Mouse (Mus musculus) retina, postnatal 1 day (tissue): ENCODE measurements at regions not wholly inside any gene's neighbourhood (a gene's known extent, or its start where the extent isn't known, plus 50 kb on each side); places are given as distances from the start of the nearest gene placed in this dataset.

ENCODE experiments used
- DNase-seq: peaks from one replicate; pipeline ENCODE4 v3.0.0-alpha.2; 2012

DNA sequence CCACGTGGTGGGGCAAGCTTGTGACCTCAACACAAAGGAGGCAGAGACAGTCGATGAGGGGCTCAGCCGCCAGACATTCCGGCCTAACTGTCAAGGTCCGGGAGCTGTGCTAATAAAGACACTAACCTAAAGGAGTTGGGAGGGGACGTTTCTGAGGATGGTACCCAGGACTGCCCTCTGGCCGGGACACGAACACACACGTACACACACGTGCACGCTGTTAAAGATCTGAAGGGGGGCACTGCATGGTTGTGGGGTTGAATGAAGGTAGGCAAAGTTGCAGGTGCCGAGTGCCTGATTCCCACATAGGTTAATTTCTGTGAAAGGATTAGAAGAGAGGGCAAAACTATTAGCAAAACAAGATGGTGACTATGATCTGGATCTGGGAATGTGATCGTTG, 65.4 kb upstream of the Mitf start:
- DNase-seq, result peak; percentile 50

DNA sequence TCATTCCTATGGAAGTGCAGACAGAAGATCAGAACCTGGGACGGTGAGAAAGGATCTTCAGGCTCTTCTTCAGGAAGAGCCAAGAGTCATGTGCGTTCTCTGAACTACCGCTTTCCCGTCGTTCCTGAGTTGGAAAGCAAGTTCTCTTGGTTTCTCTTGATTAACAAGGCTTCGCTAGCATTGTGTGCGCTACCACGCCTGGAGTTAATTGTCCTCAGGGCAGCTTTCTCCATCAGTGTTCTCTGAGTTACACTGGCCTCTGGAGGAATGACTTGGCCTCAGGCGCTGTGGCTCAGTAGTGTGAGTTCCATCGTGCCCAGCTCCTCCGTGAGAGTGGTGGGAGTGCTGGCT, 66.0 kb upstream of the Mitf start:
- DNase-seq, result no peak

DNA sequence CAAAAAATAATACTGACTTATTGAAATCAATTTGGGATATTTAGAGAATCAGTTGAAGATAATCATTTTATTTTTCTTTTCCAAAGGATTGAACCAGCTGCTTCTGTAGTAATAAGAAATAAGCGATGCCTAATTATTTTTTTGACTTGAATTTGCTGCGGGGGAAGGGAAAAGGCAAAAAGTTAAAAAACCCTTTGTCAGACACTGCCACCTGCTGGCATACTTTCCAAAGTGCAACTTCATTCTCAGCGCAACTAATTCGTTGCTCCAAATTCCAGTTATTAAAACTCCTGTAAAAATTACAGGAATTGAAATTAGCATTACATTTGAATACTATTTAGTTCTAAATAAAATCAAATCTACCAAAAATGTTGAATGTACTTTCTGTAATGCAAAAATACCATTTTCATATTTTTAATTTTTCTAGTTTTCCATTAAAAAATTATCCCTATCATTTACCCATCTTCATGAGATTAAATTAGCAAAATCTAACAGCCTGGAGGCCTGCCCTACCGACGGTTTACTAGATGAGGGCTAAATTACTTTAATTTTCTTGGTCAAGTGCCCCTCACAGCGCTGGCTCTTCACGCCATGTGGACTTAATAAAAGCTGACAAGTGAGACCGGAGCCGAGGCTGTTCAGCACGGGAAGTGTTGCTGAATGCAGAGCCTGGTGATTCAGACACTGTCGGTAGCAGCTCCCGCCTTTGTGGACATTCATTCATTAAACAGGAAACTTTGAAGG, 66.6 kb upstream of the Mitf start:
- peak; percentile 86 for DNase-seq

DNA sequence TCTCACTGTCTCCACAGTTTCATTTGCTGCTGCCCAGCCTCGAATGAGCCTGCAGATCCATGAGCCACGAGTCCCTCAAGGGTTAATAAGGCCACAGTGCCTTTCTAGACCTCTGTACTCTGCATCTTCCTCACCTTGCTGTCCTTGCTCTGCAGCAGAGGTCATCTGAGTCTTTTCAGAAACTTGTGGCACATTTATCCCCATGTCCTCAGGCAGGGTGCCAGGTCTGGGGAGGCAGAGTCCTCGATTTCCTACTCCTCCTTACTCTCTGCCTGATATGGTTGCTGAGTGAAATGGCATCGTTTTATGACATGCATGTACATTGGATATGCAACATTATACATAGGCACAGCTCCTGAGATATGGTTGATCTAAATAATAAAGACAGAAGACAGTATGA, 68.0 kb upstream of the Mitf start:
- no peak for DNase-seq

DNA sequence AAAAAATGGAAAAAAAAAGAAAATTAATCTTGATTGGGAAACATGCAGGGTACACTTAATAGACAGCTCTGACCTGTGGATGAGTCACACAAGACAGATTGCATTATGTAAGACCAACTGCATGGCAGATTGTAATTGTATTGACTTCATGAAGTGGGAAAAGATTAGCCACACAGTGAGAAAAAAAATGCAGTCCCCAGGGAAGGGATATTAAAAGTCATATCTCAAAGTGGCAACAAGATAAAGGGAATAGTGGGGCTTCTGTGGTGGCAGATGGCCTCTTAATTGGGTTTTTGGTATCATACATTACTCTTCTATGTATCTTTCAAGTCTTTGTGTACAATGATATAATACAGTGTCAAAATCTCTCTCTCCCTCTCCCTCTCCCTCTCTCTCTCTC, 76.0 kb upstream of the Mitf start:
- no peak for DNase-seq

DNA sequence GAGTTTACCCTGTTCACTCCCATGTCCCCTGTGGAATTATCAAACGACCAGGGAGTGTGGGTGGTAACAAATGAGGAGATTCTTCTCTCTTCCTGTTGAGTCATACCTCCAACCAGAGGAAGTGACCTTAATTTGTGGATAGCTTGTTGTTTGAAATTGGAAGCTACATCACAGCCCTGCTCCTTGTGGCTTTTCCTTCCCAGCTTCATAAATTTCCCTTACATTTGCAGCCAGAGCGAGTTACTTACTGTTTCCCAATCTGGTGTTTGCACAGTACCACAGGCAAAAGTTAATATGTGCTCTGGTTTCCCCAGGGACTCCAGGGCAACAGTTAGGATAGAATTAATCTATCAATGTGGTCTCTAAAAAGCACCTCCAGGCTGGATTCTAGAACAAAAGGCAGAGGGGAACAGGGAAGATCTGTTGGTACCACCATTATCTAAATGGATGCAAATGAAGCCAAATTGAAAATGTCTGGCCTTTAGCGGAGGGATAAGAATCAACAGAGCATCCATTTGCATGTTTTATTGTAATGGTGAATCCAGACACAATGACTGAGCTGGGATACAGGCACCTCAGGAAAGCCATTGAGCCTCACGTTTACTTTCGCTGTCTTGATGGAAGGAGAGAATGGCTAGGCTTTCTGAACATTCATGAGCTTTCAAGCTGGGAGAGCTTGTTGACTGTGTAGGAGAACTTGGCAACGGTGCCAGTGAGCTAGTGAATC, 88.5 kb upstream of the Mitf start:
- DNase-seq, result no peak

DNA sequence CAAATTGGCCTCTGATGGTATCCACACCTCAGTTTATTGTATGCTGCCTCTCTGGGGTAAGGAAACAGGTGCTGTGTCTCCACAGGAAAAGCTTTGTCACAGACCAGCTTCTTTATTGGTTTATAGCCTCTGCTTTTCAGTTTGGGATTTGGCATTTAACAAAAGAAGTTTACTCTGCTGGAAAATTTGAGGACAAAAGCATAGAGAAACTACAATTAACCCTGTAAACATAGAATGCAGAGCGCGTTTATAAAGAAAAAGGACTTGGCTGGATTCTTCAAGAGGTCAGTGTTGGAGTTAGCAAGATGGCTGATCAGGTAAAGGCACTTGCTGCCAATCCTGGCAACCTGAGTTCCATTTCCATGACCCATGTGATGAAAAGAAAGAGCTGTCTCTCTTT, 90.1 kb upstream of the Frmd4b start:
- peak; percentile 57 for DNase-seq

DNA sequence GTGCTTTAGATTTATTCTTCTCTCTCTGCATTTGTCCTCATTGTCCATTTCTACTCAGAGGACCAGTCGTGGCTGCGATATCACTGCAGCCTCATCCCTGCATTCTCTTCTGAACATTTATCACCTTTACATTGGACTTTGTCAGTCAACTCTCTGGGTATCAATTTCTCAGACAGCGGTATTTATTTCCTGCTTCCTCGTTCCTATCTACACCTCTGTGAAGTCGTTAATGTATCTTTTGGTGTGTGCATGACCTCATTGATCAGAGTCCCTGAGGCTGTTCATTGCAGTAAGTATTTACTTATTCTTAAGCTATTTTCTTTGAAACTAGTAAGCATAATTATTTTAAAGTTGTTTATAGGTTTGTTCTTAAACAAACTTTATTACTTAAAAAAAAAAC, 87.0 kb upstream of the Frmd4b start:
- no peak for DNase-seq

DNA sequence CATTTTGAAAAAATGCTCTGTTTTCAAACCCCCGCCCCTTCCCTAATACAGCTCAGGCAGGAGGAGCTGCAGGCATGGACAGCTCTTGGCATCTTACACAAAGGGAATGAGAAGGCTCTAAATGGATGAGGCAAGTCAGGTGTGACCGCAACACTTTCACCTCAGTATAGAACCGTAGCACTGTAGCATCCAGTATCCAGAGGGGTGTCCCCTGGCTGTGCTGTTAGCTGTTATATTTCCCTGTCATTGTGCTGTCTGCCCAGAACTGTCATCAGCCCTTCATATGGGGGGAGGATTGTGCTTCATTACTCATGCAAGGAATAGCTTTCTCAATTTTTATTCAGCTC, 82.4 kb upstream of the Frmd4b start:
- no peak for DNase-seq

DNA sequence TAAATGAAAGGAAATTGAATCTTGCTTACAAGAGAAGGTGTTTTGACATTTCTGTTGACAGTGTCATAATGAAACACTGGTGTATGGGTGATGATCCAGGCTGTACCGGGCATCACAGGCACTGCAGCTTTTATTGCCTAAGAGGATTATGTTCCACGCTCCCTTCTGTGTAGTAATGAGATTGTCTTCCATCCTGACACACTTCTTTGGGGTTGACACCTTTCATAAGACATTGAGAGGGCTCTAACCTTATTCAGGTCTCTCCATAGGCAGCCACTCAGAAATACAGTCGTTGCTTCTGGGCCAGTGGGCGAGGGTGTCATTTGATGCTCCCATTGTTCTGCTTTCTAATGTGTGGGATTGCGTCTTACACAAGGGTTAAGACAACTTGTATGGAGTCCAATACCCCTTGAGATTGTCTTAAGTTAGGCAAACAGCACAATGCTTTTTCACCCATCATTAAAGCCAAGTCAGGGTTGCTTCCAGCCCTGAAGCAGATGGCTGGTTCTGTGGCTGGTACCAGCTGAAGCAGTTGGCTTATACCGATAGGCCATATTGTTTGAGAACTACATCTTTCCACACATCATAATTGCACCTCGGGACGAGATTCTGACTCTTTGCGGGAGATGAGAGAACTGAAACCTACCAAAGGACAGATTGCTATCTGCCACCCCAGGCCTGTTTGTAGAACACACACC, 81.9 kb upstream of the Frmd4b start:
- peak; percentile 43 for DNase-seq

DNA sequence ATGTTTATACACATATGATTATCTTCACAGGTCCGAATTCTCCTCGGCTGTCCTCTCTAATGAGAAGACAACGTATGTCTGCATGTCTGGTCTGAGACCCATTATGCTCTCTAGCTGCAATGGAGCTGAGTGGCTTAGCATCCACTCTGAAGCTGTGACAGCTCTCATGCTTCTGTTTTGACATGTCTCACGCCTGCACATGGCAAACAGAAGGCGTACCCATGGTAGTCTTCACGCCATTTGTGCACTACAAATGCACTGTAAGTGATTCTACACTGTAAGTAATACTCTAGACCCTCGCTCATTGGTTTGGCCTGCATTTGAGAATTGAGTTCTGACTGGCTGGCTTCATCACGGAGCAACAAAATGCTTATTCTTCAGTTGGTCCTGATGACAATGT, 75.9 kb upstream of the Frmd4b start:
- DNase-seq, result no peak

DNA sequence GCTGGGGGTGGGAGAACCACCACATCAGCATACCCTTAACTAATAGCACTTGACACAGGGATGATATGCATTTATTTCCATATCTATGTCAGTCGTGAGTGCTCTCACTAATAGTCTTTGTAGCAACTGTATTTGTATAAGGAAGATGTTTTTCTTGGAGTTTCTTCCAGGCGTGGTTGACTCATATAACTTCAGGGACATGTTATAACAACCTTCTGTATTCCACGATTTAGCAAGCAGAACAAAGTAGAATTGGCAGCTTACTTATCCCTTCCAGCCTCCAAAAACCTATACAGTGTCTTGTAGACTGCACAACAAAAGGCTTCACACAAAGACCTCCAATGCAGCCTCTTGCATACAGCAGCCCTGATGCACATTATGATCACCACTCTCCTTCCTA, 73.8 kb upstream of the Frmd4b start:
- no peak for DNase-seq

DNA sequence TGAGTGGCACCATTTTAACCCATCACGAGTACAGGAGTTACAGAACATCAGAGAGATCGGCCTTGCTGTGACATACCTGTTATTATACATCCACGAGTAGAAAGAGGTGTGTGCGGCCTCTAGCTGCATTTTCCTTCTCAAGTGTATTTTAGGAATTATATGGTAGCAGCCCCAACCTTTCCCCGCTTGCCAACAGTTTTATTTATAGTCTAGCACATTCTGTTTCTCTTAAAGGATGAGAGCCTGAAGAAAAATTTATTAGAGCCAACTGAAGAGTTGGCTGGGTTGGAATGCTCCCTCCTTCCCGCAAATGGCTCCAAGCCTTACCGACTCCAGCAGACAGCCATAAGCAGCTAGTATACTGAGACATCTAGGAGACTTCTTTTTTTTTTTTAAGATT, 67.0 kb upstream of the Frmd4b start:
- no peak for DNase-seq

DNA sequence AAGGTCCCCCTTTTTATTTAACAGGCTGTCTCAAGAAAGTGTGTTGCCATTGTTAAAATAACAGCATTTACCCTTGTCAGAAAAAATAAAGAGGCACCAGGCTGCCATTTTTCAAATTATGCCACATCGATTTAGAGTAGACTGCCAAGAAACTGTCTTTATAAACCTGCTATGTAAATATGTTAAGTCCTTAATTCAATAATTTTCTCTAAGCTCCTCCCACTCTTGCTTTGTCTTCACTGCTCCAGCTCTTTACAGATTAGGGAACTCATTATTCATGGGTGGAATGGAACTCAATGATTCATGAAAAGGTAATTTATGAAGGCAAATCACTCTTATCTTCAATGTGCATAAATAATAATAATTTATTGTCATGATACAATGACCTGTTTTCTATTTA, 64.9 kb upstream of the Frmd4b start:
- peak; percentile 28 for DNase-seq

DNA sequence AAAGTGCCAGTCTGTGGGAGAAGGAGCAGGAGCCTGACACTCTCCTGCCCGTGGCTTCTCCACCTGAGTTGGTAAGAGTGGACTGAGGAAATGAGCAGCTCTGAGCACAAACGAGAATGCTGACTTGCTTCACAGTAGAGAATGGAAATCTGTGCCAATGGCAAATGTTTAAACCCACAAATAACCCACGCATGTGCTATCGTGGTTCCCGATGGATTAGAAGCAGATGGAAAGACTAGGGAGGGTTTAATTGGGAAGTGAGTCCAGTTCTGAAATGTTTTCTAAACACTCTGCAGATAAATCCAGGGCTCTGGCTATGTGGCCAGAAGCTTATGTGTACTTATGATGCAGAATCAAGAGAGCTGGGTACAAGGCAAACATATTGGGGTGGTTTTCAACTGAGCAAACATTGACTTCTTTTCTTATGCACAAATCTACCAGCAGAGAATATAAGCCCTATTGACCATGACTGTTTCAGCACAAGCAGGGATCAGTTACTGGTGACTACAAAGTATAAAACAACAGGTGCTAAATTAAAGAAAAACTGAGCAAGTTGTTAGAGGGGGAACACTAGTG, 57.9 kb upstream of the Frmd4b start:
- DNase-seq, result no peak

DNA sequence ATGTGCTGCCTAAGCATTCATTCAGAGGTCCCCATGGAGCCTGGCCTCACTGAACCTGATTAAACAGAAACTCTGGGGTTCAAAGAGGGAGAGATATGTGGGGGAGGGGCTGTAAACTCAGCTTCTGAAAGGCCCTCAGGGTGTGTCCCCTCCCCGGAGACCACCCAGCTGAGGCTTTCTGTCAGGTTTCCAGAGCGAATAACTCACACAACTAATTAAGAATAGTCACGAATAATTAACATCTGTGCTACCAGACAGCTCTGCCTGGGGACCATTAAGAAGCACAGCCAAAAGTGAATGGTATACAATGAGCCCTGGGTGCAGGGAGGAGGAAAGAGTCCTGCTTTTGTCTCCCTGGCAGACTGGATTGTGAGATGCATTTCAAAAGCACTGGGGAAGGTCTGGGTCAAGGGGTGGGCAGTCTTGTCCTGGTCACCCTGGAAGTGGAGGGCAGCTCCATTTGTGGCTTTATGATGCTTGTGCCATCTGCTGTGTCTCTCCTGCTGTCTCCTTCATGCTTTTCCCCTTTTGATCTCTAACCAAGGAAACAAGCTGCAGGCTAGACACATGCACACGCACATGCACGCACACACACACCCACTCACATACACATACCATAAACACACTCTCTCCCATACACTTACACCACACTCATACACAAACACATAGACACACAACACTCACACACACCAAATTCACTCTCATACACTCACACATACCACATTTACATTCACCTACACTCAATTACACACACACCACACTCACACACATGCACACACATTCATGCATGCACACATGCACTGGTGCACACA, 49.7 kb upstream of the Frmd4b start:
- peak; percentile 90 for DNase-seq
